Mouse (Mus musculus) E14TG2a.4 (cell line): ENCODE measurements around the gene Frmpd2.

Experiments used
- CTCF ChIP-seq: conservative IDR thresholded peaks from 2 replicates; pipeline ENCODE4 v1.5.1; 2014; ENCODE audit warnings: low read length
- POU5F1 ChIP-seq: IDR thresholded peaks from 2 replicates; pipeline ENCODE4 v1.6.1; 2014; ENCODE audit warnings: low read length, borderline replicate concordance

GRCm38 (mm10) chr14:33445962-33446361 is 25.5 kb upstream of the Frmpd2 start:
- no peak for TF ChIP-seq CTCF
- TF ChIP-seq POU5F1 = no peak
